Mouse (Mus musculus) naive thymus-derived CD4-positive, alpha-beta T cell, adult 2 months (primary cell): Measurements from ENCODE around the gene Caly.

Source experiments
- DNase-seq: peaks from one replicate; pipeline ENCODE4 v3.0.0-alpha.2; 2011; ENCODE audit warnings: low read depth

Caly gene

GRCm38 (mm10) chr7:140081408-140082241 lies 723 bp downstream of the Caly start:
- no peak for DNase-seq

GRCm38 (mm10) chr7:140080503-140081156 lies 1.7 kb downstream of the Caly start:
- DNase-seq, result peak; percentile 63

- peak; percentile 80 for DNase-seq
Observed at GRCm38 (mm10) chr7:140078711-140079110, 3.6 kb downstream of the Caly start.

- DNase-seq, result no peak
Observed at GRCm38 (mm10) chr7:140077698-140078097, 4.7 kb downstream of the Caly start.

- no peak for DNase-seq
Observed at GRCm38 (mm10) chr7:140070042-140070711, 12.2 kb downstream of the Caly start.

GRCm38 (mm10) chr7:140067397-140067796 lies 15.0 kb downstream of the Caly start:
- no peak for DNase-seq

GRCm38 (mm10) chr7:140063092-140063491 lies 19.3 kb downstream of the Caly start:
- DNase-seq, result peak; percentile 80

GRCm38 (mm10) chr7:140062307-140062706 lies 20.0 kb downstream of the Caly start:
- DNase-seq, result peak; percentile 22

- DNase-seq, result no peak
Observed at GRCm38 (mm10) chr7:140061832-140062130, 20.6 kb downstream of the Caly start.

- no peak for DNase-seq
Observed at GRCm38 (mm10) chr7:140060936-140061831, 21.2 kb downstream of the Caly start.

GRCm38 (mm10) chr7:140059601-140060000 lies 22.7 kb downstream of the Caly start:
- no peak for DNase-seq

- DNase-seq, result no peak
Observed at GRCm38 (mm10) chr7:140058528-140058927, 23.8 kb downstream of the Caly start.

- no peak for DNase-seq
Observed at GRCm38 (mm10) chr7:140057413-140058407, 24.6 kb downstream of the Caly start.

- no peak for DNase-seq
Observed at GRCm38 (mm10) chr7:140054124-140054523, 28.2 kb downstream of the Caly start.

GRCm38 (mm10) chr7:140049115-140049689 lies 33.1 kb downstream of the Caly start:
- DNase-seq, result peak; percentile 39

GRCm38 (mm10) chr7:140048361-140049114 lies 33.8 kb downstream of the Caly start, which contains the start of gene Msx3:
TSS of gene Msx3 (minus strand) at chr7:140049089.
- DNase-seq, result no peak

- no peak for DNase-seq
Observed at GRCm38 (mm10) chr7:140047811-140048311, 34.5 kb downstream of the Caly start.

- DNase-seq, result no peak
Observed at GRCm38 (mm10) chr7:140045546-140045945, 36.8 kb downstream of the Caly start.

GRCm38 (mm10) chr7:140042728-140043127 lies 39.6 kb downstream of the Caly start:
- DNase-seq, result no peak
